Mouse (Mus musculus) midbrain, embryonic 10.5 days (tissue): ENCODE measurements around the gene Tmem260. TPM values are rescaled to one million over a fixed set of nuclear protein-coding genes. Genes with fewer than 3 reads are reported as not detected.
A peak's percentile ranks its signal among the peaks of the same experiment; 100 is the strongest.

ENCODE experiments used
- DNase-seq: peaks from one replicate; pipeline ENCODE4 v3.0.0-alpha.2; 2017; ENCODE audit warnings: low spot score
- H3K27ac ChIP-seq: fragments of 300-500 bp; sonication (generic); replicated peaks from 2 replicates; pipeline ENCODE4 v1.5.1; 2016; ENCODE audit warnings: mild to moderate bottlenecking
- H3K27me3 ChIP-seq: fragments of 300-500 bp; sonication (generic); 2 replicates; pipeline ENCODE4 v1.6.1; 2016; ENCODE audit warnings: low read depth, mild to moderate bottlenecking; ENCODE audit not compliant: poor library complexity, severe bottlenecking
- H3K36me3 ChIP-seq: fragments of 300-500 bp; sonication (generic); 2 replicates; pipeline ENCODE4 v1.6.1; 2016; ENCODE audit warnings: mild to moderate bottlenecking, moderate library complexity
- H3K4me1 ChIP-seq: fragments of 300-500 bp; sonication (generic); 2 replicates; pipeline ENCODE4 v1.6.1; 2016
- H3K4me3 ChIP-seq: fragments of 300-500 bp; sonication (generic); 2 replicates; pipeline ENCODE4 v1.5.1; 2016; ENCODE audit warnings: mild to moderate bottlenecking, moderate library complexity
- H3K9me3 ChIP-seq: fragments of 300-500 bp; sonication (generic); replicated peaks from 2 replicates; pipeline ENCODE4 v1.6.1; 2016; ENCODE audit warnings: mild to moderate bottlenecking
- WGBS: fragments of 180-500 bp; shearing (Covaris S2); methylation state at CpG from one replicate; pipeline ENCODE4 v1.1.7; 2016; 5-methylcytosine and 5-hydroxymethylcytosine counted together
- polyA plus RNA-seq: library from polyadenylated mRNA; unstranded; fragments of >200 nt; fragmentation: Nextera tagmentation; extraction: Ambion mirVana; gene quantifications from 2 replicates; pipeline ENCODE4 v1.2.1, GENCODE M21; 2016

Gene Tmem260
- polyA plus RNA-seq, 1 experiment from 2014 or later = 19.3 TPM

DNA sequence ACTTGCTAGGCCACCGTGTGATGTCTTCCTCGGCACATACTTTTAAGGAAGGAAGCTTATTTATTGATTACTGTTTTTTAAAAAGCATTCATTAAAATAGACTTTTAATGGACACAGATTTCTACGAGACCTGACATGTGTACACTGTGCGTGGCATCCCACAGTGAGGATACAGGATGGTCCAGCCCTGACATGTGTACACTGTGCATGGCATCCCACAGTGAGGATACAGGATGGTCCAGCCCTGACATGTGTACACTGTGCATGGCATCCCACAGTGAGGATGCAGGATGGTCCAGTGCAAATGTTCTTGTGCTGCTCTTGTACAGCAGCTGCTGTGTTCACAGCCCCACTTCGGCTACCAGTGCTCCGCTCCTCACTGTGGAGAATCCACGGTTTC, 56.6 kb downstream of the Tmem260 start:
- no peak for DNase-seq
- Histone ChIP-seq H3K4me3 (no peak overlapping the region), H3K4me1 (peaks cover 24% of the 10 kb centered on the region), H3K9me3 (no peaks in the 10 kb centered on the region), H3K27ac (no peak overlapping the region), H3K27me3 (peaks cover 60% of the 10 kb centered on the region), H3K36me3 (0 out of 2 replicates have a peak, but pooled peaks cover 5% of the 10 kb centered on the region)
- WGBS = 91% methylated on average over 7 of the region's 7 CpGs

GRCm38 (mm10) chr14:48503691-48504565, 58.0 kb downstream of the Tmem260 start:
- Histone ChIP-seq H3K4me3 (peak overlapping the region; percentile 41), H3K36me3 (peaks cover 6% of the 10 kb centered on the region), H3K9me3 (no peaks in the 10 kb centered on the region), H3K27ac (peak overlapping the region; percentile 71), H3K27me3 (peaks cover 74% of the 10 kb centered on the region), H3K4me1 (peaks cover 24% of the 10 kb centered on the region)
- DNase-seq = peak; percentile 62
- WGBS = 21% methylated on average over 18 of the region's 18 CpGs

DNA sequence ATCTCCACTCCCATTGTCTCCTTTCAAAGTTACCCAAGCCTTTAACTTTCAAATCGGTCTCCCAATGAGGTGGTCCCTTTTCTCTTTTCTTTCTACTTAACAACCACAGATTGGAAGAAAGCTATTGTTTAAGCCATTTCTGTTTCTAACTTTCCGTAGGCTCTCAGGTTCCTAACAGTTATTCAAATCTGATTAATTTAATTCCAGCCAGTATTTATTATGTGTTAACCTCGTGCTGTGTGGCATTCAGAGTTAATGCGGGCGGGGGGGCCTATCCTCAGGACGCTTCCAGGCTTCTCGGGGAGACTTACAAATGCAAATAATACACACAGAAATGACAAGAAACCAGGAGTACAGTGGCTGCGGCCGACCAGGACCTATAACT, 58.6 kb downstream of the Tmem260 start:
- peaks cover 12% of the 10 kb centered on the region for H3K36me3 ChIP-seq
- DNase-seq = no peak
- peak overlapping the region; percentile 71 for H3K27ac ChIP-seq
- no peaks in the 10 kb centered on the region for H3K9me3 ChIP-seq
- peak overlapping the region; percentile 41 for H3K4me3 ChIP-seq
- H3K27me3 ChIP-seq = peaks cover 80% of the 10 kb centered on the region
- H3K4me1 ChIP-seq = peaks cover 24% of the 10 kb centered on the region
- 17% methylated on average over 9 of the region's 9 CpGs for WGBS

DNA sequence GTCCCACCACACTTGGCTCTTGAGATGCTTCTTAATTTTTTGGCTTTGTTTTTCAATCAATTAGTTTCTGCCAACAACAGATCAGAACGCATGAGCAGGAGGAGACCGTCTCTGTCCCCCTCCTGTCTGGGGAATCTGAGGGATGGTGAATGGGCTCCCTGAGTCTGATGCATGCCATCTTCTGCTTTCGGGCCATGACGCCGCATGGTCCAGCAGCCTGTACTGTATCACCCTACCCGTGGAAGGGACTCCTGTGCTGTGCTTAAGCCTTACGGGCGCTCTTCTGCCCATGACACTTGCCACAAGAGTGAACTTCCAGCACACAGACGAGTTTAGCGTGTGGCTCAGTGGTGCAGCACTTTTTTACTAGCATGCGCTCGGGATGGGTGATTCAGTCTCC, 59.7 kb downstream of the Tmem260 start:
- Histone ChIP-seq H3K27me3 (peaks cover 90% of the 10 kb centered on the region), H3K36me3 (peaks cover 20% of the 10 kb centered on the region), H3K27ac (no peak overlapping the region), H3K4me1 (peaks cover 30% of the 10 kb centered on the region), H3K4me3 (no peak overlapping the region), H3K9me3 (no peaks in the 10 kb centered on the region)
- 96% methylated on average over 12 of the region's 12 CpGs for WGBS
- no peak for DNase-seq

DNA sequence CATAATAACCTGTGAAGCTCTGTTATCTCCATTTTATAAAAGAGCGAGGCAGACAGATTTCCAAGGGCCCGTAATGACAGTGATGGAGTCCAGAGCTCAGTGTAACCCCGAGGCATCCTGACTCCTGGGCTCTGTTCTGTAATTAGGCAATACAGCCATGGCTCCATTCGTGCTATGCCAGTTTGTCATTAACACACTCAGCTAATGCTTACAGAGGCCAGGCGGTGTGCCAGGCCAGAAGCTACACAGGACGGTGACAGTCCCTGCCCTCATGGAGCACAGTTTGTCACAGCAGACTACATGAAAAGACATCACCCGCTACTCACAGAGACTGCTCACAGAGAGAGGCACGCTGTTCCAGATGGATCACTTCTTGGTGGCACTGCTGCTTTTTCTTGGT, 61.5 kb downstream of the Tmem260 start:
- H3K9me3 ChIP-seq = no peaks in the 10 kb centered on the region
- H3K27me3 ChIP-seq = peaks cover 99% of the 10 kb centered on the region
- WGBS = 90% methylated on average over 8 of the region's 8 CpGs
- DNase-seq = peak; percentile 12
- H3K27ac ChIP-seq = no peak overlapping the region
- H3K36me3 ChIP-seq = peaks cover 20% of the 10 kb centered on the region
- peaks cover 48% of the 10 kb centered on the region for H3K4me1 ChIP-seq
- H3K4me3 ChIP-seq = no peak overlapping the region

DNA sequence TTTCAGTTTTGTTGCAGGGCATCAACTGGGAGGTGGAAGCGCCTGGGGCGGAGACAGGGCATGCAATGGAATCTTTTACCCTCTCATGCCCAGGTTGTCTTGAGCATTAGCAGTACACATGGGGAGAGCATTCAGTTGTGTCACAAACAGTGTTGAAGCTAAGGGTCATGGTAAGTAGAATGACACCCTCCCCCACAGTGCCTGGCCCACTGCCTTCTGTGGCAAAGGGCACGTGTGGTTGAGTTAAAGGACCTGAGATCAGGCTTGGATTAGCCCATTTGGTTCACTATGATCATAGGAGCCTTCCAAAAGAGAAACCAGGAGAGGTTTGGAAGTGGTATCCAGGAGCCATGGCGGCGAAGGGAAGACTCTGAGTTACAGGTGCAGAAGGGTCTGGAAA, 63.2 kb downstream of the Tmem260 start:
- Histone ChIP-seq H3K4me1 (peaks cover 55% of the 10 kb centered on the region), H3K27ac (no peak overlapping the region), H3K27me3 (peaks cover 91% of the 10 kb centered on the region), H3K36me3 (peaks cover 20% of the 10 kb centered on the region), H3K9me3 (no peaks in the 10 kb centered on the region), H3K4me3 (no peak overlapping the region)
- peak; percentile 6 for DNase-seq
- 92% methylated on average over 5 of the region's 5 CpGs for WGBS

- DNase-seq = peak; percentile 76
- H3K27ac ChIP-seq = no peak overlapping the region; the same call in 1 of the 2 replicates
- peaks cover 62% of the 10 kb centered on the region for H3K4me1 ChIP-seq
- H3K27me3 ChIP-seq = peaks cover 91% of the 10 kb centered on the region
- peaks cover 5% of the 10 kb centered on the region for H3K9me3 ChIP-seq
- WGBS = 15% methylated on average over 12 of the region's 12 CpGs
- H3K4me3 ChIP-seq = peak overlapping the region; percentile 20; the same call in 1 of the 2 replicates
- H3K36me3 ChIP-seq = peaks cover 15% of the 10 kb centered on the region
Observed at GRCm38 (mm10) chr14:48513098-48513823, 67.3 kb downstream of the Tmem260 start.

- peaks cover 62% of the 10 kb centered on the region for H3K4me1 ChIP-seq
- DNase-seq = no peak
- 56% methylated on average over 12 of the region's 12 CpGs for WGBS
- peaks cover 14% of the 10 kb centered on the region for H3K36me3 ChIP-seq
- H3K9me3 ChIP-seq = peaks cover 5% of the 10 kb centered on the region
- peaks cover 91% of the 10 kb centered on the region for H3K27me3 ChIP-seq
- no peak overlapping the region; the same call in 1 of the 2 replicates for H3K27ac ChIP-seq
- 0 out of 2 replicates have a peak overlapping the region, but pooled peaks have one; percentile 20 for H3K4me3 ChIP-seq
Observed at GRCm38 (mm10) chr14:48513824-48514493, 68.0 kb downstream of the Tmem260 start.

DNA sequence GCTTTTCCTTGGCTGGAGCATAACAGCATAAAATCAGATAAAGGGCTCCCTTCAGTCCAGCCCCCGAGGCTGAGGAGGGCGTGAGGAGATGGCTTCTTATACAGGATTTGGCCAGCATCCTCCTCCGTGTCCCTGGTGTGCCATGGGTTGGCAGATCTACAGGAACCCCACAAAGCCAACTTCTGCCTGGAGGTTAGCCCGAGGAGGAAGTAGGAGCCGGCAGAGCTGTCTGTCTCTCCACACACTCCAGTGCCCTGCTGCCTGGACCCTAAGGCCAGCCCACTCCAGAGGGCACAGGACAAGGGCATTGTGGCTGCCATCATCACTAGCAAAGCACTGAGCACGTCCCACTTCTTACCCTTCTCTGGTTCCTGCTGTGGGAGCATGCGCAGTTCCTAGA, 68.7 kb downstream of the Tmem260 start:
- Histone ChIP-seq H3K4me3 (0 out of 2 replicates have a peak overlapping the region, but pooled peaks have one; percentile 20), H3K36me3 (peaks cover 7% of the 10 kb centered on the region; the same call in 1 of the 2 replicates), H3K27me3 (peaks cover 91% of the 10 kb centered on the region), H3K4me1 (peaks cover 62% of the 10 kb centered on the region), H3K9me3 (peaks cover 5% of the 10 kb centered on the region), H3K27ac (no peak overlapping the region; the same call in 1 of the 2 replicates)
- no peak for DNase-seq
- WGBS = 38% methylated on average over 7 of the region's 7 CpGs

- Histone ChIP-seq H3K9me3 (peaks cover 5% of the 10 kb centered on the region), H3K27me3 (peaks cover 91% of the 10 kb centered on the region), H3K27ac (no peak overlapping the region), H3K36me3 (no peaks in the 10 kb centered on the region), H3K4me3 (no peak overlapping the region), H3K4me1 (peaks cover 57% of the 10 kb centered on the region)
- DNase-seq = peak; percentile 41
- 42% methylated on average over 8 of the region's 8 CpGs for WGBS
Observed at GRCm38 (mm10) chr14:48515538-48515937, 69.6 kb downstream of the Tmem260 start.

DNA sequence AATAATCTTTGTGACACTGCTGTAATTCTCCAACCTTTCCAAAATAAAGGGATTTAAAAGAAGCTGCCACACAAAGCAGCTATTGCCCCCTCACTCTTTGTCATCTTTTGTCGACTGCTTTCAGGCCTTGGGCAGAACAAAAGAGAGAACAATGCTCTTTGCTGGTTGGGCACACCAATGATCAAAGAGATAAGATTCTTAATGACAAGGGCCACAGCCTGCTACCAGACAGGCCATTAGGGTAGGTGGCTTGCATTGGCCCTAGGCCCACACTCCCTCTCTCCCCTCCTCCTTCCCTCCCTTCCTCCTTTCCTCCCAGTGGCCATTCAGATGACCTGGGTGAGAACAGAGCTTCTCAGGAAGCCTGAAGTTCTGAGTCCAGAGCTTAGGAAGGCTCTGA, 77.4 kb downstream of the Tmem260 start:
- Histone ChIP-seq H3K27me3 (peaks cover 87% of the 10 kb centered on the region), H3K4me1 (peaks cover 22% of the 10 kb centered on the region), H3K4me3 (no peak overlapping the region), H3K36me3 (no peaks in the 10 kb centered on the region), H3K9me3 (no peaks in the 10 kb centered on the region), H3K27ac (0 out of 2 replicates have a peak overlapping the region, but pooled peaks have one; percentile 9)
- no peak for DNase-seq
- 11% methylated on average over 1 of the region's 1 CpGs for WGBS

DNA sequence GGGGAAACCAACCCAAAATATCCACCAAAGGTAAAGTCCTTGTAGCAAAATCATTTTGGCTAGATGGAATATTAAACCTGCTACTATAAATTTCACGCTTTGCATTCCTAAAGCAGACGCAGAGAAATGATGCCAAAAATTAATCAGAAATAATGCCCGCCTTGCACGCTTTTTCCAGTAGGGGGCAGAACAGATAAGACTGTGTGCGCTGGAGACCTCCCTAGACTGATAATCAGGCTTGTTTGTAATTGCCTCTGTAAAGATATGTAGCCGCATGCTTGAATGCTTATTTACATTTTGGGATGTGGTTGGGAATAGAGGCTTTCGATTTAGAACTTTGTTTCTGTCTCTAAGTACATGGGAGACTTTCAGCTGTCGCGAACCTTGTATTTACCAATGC, 78.2 kb downstream of the Tmem260 start:
- Histone ChIP-seq H3K27ac (no peak overlapping the region), H3K4me1 (peaks cover 22% of the 10 kb centered on the region), H3K36me3 (no peaks in the 10 kb centered on the region), H3K9me3 (no peaks in the 10 kb centered on the region), H3K27me3 (peaks cover 87% of the 10 kb centered on the region), H3K4me3 (no peak overlapping the region)
- WGBS = 53% methylated on average over 9 of the region's 9 CpGs
- no peak for DNase-seq
